Mouse (Mus musculus): ENCODE measurements around the gene Calm3. TPM values are rescaled to one million over a fixed set of nuclear protein-coding genes. Genes with fewer than 3 reads are reported as not detected.

Gene Calm3
- total and polyA plus RNA-seq, 2 experiments: 72.0 to 77.4 TPM

GRCm38 (mm10) chr7:16919395-16920149, 4.3 kb downstream of the Calm3 start:
- 87% methylated on average over 13 of the region's 13 CpGs for WGBS
- peaks cover 17% of the 10 kb centered on the region; the same call in 1 of the 2 replicates for H3K79me2 ChIP-seq (ENCODE audit: control insufficient read depth, insufficient read depth, low read length)
- DNase-seq (ENCODE audit: extremely low read depth, low read depth, low spot score): no peak
- H3K27ac ChIP-seq (replicated peaks; ENCODE audit: insufficient read depth, low read depth, low read length): no peak overlapping the region
- peaks cover 2% of the 10 kb centered on the region; the same call in 1 of the 2 replicates for H3K36me3 ChIP-seq (ENCODE audit: control insufficient read depth, insufficient read depth, low read length)
- H3K27me3 ChIP-seq (ENCODE audit: control insufficient read depth, insufficient read depth, low read length): no peaks in the 10 kb centered on the region
- no peak for TF ChIP-seq POLR2A (IDR thresholded peaks at IDR 0.05; ENCODE audit: extremely low read depth, insufficient read depth, low read length)
- TF ChIP-seq CTCF (IDR thresholded peaks at IDR 0.05; ENCODE audit: low read depth, low read length): no peak
- no peak overlapping the region for H3K4me3 ChIP-seq (ENCODE audit: insufficient read depth, low read depth, low read length)
- H3K9ac ChIP-seq (ENCODE audit: low read depth, low read length): no peak overlapping the region
- peaks cover 15% of the 10 kb centered on the region for H3K4me1 ChIP-seq (ENCODE audit: control insufficient read depth, insufficient read depth, low read length)

GRCm38 (mm10) chr7:16918670-16919069, 5.2 kb downstream of the Calm3 start:
- Histone ChIP-seq H3K27me3 (ENCODE audit: control insufficient read depth, insufficient read depth, low read length) (no peaks in the 10 kb centered on the region), H3K79me2 (ENCODE audit: control insufficient read depth, insufficient read depth, low read length) (peaks cover 17% of the 10 kb centered on the region; the same call in 1 of the 2 replicates), H3K27ac (replicated peaks; ENCODE audit: insufficient read depth, low read depth, low read length) (no peak overlapping the region), H3K9ac (ENCODE audit: low read depth, low read length) (no peak overlapping the region), H3K4me1 (ENCODE audit: control insufficient read depth, insufficient read depth, low read length) (peaks cover 15% of the 10 kb centered on the region), H3K36me3 (ENCODE audit: control insufficient read depth, insufficient read depth, low read length) (peaks cover 2% of the 10 kb centered on the region; the same call in 1 of the 2 replicates), H3K4me3 (ENCODE audit: insufficient read depth, low read depth, low read length) (no peak overlapping the region)
- no peak for TF ChIP-seq CTCF (IDR thresholded peaks at IDR 0.05; ENCODE audit: low read depth, low read length)
- TF ChIP-seq POLR2A (IDR thresholded peaks at IDR 0.05; ENCODE audit: extremely low read depth, insufficient read depth, low read length): no peak
- 95% methylated on average over 3 of the region's 3 CpGs for WGBS
- no peak for DNase-seq (ENCODE audit: extremely low read depth, low read depth, low spot score)

GRCm38 (mm10) chr7:16918014-16918413, 5.9 kb downstream of the Calm3 start:
- DNase-seq (ENCODE audit: extremely low read depth, low read depth, low spot score): no peak
- no peak overlapping the region for H3K4me3 ChIP-seq (ENCODE audit: insufficient read depth, low read depth, low read length)
- H3K27ac ChIP-seq (replicated peaks; ENCODE audit: insufficient read depth, low read depth, low read length): no peak overlapping the region
- peaks cover 12% of the 10 kb centered on the region; the same call in 1 of the 2 replicates for H3K79me2 ChIP-seq (ENCODE audit: control insufficient read depth, insufficient read depth, low read length)
- no peak for TF ChIP-seq POLR2A (IDR thresholded peaks at IDR 0.05; ENCODE audit: extremely low read depth, insufficient read depth, low read length)
- no peak for TF ChIP-seq CTCF (IDR thresholded peaks at IDR 0.05; ENCODE audit: low read depth, low read length)
- peaks cover 2% of the 10 kb centered on the region; the same call in 1 of the 2 replicates for H3K36me3 ChIP-seq (ENCODE audit: control insufficient read depth, insufficient read depth, low read length)
- no peaks in the 10 kb centered on the region for H3K27me3 ChIP-seq (ENCODE audit: control insufficient read depth, insufficient read depth, low read length)
- H3K9ac ChIP-seq (ENCODE audit: low read depth, low read length): no peak overlapping the region
- H3K4me1 ChIP-seq (ENCODE audit: control insufficient read depth, insufficient read depth, low read length): peaks cover 13% of the 10 kb centered on the region
- WGBS: 87% methylated on average over 9 of the region's 9 CpGs

DNA sequence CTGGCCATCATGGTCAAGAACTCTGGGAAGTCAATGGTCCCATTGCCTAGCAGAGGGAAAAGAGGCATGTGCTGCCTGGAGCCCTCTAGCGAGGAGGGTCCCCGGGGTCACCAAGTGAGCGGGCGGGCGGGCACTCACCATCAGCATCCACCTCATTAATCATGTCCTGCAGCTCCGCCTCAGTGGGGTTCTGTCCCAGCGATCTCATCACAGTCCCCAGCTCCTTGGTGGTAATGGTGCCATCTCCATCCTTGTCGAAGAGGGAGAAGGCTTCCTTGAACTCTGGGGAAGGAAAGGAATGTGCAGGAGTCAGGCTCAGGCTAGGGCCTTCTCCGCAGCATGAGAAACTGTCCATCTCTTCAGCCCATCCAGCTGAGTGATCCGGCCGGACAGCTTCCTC, 6.5 kb downstream of the Calm3 start:
- DNase-seq (ENCODE audit: extremely low read depth, low read depth, low spot score): no peak
- H3K4me3 ChIP-seq (ENCODE audit: insufficient read depth, low read depth, low read length): no peak overlapping the region
- 94% methylated on average over 11 of the region's 11 CpGs for WGBS
- H3K27ac ChIP-seq (replicated peaks; ENCODE audit: insufficient read depth, low read depth, low read length): no peak overlapping the region
- H3K79me2 ChIP-seq (ENCODE audit: control insufficient read depth, insufficient read depth, low read length): peaks cover 6% of the 10 kb centered on the region; the same call in 1 of the 2 replicates
- H3K27me3 ChIP-seq (ENCODE audit: control insufficient read depth, insufficient read depth, low read length): no peaks in the 10 kb centered on the region
- H3K9ac ChIP-seq (ENCODE audit: low read depth, low read length): no peak overlapping the region
- peaks cover 2% of the 10 kb centered on the region; the same call in 1 of the 2 replicates for H3K36me3 ChIP-seq (ENCODE audit: control insufficient read depth, insufficient read depth, low read length)
- peaks cover 7% of the 10 kb centered on the region for H3K4me1 ChIP-seq (ENCODE audit: control insufficient read depth, insufficient read depth, low read length)
- TF ChIP-seq CTCF (IDR thresholded peaks at IDR 0.05; ENCODE audit: low read depth, low read length) (no peak), POLR2A (IDR thresholded peaks at IDR 0.05; ENCODE audit: extremely low read depth, insufficient read depth, low read length) (no peak)

- WGBS: 59% methylated on average over 30 of the region's 30 CpGs
- Histone ChIP-seq H3K4me3 (ENCODE audit: insufficient read depth, low read depth, low read length) (no peak overlapping the region), H3K27me3 (ENCODE audit: control insufficient read depth, insufficient read depth, low read length) (no peaks in the 10 kb centered on the region), H3K36me3 (ENCODE audit: control insufficient read depth, insufficient read depth, low read length) (peaks cover 2% of the 10 kb centered on the region; the same call in 1 of the 2 replicates), H3K9ac (ENCODE audit: low read depth, low read length) (no peak overlapping the region), H3K79me2 (ENCODE audit: control insufficient read depth, insufficient read depth, low read length) (0 out of 2 replicates have a peak, but pooled peaks cover 3% of the 10 kb centered on the region), H3K27ac (replicated peaks; ENCODE audit: insufficient read depth, low read depth, low read length) (no peak overlapping the region), H3K4me1 (ENCODE audit: control insufficient read depth, insufficient read depth, low read length) (peaks cover 3% of the 10 kb centered on the region; the same call in 1 of the 2 replicates)
- DNase-seq (ENCODE audit: extremely low read depth, low read depth, low spot score): no peak
- no peak for TF ChIP-seq POLR2A (IDR thresholded peaks at IDR 0.05; ENCODE audit: extremely low read depth, insufficient read depth, low read length)
- no peak for TF ChIP-seq CTCF (IDR thresholded peaks at IDR 0.05; ENCODE audit: low read depth, low read length)
These were observed 7.3 kb downstream of the Calm3 start for GRCm38 (mm10) chr7:16916342-16917265.
